Mouse (Mus musculus): ENCODE measurements around the gene Adamts3.

Adamts3 gene

GRCm38 (mm10) chr5:89883051-89883907, at the start of gene Adamts3:
TSS of gene Adamts3 (minus strand) at chr5:89883334.
- DNase-seq (ENCODE audit: low spot score): peak; percentile 48

GRCm38 (mm10) chr5:89931511-89931910, 48.4 kb upstream of the Adamts3 start:
- DNase-seq (ENCODE audit: low spot score): no peak

GRCm38 (mm10) chr5:89912359-89912758, 29.2 kb upstream of the Adamts3 start:
- DNase-seq (ENCODE audit: low spot score): no peak

DNA sequence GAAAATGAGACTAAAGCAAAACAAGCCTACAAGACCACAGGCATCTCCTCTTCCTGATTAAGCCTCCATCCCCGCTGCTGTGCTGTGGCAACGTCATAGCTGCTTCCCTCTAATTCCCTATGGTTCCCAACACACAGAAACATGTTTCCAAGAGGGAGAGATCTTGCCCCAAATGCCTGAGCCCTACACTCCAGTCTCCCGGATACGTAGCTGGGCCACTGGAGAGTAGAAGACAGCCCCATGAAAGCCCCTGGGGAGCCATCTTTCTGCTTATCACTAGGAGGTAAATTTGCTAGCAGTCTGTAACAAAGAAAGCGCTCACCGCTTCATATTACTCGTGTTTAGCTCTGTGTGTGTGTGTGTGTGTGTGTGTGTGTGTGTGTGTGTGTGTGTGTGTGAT, 28.8 kb upstream of the Adamts3 start:
- no peak for DNase-seq (ENCODE audit: low spot score)

GRCm38 (mm10) chr5:89911508-89911907, 28.4 kb upstream of the Adamts3 start:
- DNase-seq (ENCODE audit: low spot score): no peak

GRCm38 (mm10) chr5:89906884-89907431, 23.8 kb upstream of the Adamts3 start:
- DNase-seq (ENCODE audit: low spot score): no peak

- no peak for DNase-seq (ENCODE audit: low spot score)
These were observed 17.9 kb upstream of the Adamts3 start for GRCm38 (mm10) chr5:89901026-89901425.

DNA sequence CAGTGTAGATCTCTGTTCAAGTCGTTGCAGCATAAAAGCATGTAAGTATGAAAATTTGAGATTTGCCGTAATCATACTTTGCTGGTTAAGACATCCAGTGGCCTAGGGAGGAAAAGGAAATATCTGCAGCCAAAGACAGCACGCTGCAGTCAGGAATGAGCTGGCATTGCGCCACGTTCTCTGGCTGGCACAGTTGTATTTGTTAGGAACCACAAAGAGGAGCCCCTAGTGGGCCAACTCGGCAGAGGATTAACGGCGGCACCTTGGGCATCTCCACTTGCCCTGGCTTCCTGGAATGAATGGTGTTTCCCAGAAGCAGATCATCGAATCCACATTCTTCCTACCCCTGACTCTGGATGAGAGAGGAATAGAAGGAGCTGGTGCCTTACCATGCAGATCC, 14.4 kb upstream of the Adamts3 start:
- DNase-seq (ENCODE audit: low spot score): no peak

DNA sequence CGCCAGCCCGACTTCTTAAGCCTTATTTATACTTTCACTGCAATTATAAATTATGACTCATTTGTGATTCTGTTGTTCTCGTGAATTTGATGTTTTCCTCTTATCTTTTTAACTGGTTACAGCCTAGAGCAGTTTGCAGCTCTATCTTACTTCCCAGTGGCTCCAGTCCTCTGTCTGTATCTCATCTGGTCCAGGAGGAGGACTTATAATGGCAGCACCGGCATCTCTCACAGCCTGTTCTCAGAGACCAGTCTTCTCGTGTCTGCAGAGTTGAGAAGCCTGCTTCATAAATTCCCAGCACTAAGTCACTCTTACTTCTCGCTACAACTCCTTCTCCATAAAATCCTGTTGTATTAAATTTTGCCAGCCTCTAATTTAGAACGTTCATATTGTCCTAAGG, 12.4 kb upstream of the Adamts3 start:
- no peak for DNase-seq (ENCODE audit: low spot score)

- no peak for DNase-seq (ENCODE audit: low spot score)
These were observed 1.9 kb upstream of the Adamts3 start for GRCm38 (mm10) chr5:89884991-89885390.

- DNase-seq (ENCODE audit: low spot score): no peak
These were observed 722 bp upstream of the Adamts3 start for GRCm38 (mm10) chr5:89883908-89884204.

- DNase-seq (ENCODE audit: low spot score): peak; percentile 34
These were observed 921 bp downstream of the Adamts3 start for GRCm38 (mm10) chr5:89882091-89882734.

- DNase-seq (ENCODE audit: low spot score): no peak
These were observed 1.7 kb downstream of the Adamts3 start for GRCm38 (mm10) chr5:89881425-89881824.

DNA sequence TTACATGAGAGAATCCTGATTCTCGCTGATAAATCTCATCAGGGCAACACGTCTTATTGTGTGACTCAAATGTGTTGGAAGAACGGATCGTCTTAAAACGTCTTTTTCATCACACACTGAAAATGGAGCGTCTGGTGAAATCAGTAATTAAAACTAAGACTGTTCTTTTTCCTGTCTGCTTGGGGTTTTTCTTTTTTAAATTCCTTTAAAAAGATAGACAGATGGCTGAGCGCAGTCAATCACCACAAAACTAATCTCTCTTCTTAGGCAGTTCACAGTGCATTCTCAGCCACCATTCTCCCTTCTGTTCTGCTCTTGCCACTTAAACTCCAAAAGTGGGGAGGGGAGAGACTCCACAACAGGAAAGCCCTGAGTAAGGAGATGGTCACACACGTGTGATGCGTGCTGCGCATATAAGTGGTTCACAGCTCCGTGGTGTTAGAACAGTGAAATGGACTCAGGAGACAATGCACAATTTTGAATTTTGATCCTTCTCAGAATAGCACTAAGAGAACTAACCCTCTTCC, 4.2 kb downstream of the Adamts3 start:
- no peak for DNase-seq (ENCODE audit: low spot score)

DNA sequence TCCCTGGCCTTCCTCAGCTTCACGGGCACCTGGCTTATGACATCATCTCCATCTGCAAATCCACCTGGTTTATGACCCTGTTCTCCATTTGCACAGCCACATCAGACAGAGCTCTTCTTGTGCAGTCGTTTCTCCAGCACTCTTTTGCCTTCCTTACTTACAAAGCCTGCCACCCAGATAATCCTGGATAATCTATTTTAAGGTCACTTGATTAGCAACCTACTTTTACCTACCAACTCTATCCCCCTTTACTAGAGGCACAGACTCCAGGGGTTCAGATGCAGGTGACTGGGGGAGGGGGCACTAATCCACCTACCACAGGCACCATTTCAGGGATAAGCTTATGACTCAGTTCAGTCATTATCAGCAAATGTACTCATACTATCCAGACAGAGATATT, 10.5 kb downstream of the Adamts3 start:
- DNase-seq (ENCODE audit: low spot score): no peak

DNA sequence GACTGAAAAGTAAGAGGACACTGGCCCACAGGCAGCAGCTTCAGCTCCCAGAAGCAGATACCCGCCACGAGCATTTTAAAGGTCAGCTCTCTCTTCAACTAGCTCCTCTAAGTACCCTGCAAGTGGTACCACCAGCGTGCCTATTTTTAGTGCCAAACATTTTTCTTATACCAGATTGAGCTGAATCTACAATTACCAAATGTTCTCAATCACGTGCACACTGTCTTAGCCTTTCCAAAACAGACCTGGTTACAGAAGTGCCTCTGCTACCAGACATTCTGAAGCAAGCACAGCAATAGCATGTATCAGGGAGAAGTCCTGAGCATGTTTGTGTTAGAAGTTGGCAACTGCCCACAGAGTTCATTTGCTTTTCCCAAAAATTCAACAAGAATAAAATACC, 23.5 kb downstream of the Adamts3 start:
- DNase-seq (ENCODE audit: low spot score): no peak

DNA sequence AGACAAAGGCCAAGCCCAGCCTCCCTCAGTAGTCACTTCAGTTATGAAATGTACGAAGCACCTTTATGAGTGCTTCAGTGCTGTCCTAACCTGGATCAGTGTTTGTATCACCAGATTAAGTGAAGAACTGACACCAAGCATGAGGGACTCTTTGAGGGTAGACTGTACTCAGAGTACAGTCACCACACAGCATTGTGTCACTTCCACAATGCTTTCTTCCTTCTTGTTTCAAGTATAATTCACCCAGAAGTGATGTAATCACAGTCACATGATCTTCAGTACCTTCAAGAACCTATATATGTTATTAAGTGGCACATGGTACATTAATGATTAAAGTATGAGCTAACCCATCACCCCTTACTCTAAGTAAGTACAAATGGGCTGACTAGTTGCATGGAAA, 24.3 kb downstream of the Adamts3 start:
- DNase-seq (ENCODE audit: low spot score): no peak

GRCm38 (mm10) chr5:89846551-89846950, 36.6 kb downstream of the Adamts3 start:
- DNase-seq (ENCODE audit: low spot score): no peak

- DNase-seq (ENCODE audit: low spot score): peak; percentile 11
These were observed 38.8 kb downstream of the Adamts3 start for GRCm38 (mm10) chr5:89844354-89844753.

- DNase-seq (ENCODE audit: low spot score): no peak
These were observed 39.7 kb downstream of the Adamts3 start for GRCm38 (mm10) chr5:89843478-89843877.

DNA sequence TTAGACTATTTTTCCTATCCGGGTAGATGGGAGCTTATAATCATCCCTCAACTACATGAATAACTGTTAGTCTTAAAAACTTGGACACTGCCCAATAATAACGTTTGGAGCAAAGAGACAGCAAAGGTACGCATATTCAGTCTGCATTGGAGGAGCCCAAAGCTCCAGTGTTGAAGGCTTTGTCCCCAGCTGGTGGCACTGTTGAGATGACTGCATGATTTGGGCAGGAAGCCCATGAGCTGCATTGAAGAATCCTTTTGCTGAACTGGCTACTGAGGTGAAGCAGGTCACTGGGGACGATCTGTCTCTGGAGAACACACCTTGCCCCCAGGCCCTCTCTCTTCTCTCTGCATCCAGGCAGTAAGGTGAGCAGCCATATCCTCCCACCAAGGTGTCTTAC, 43.5 kb downstream of the Adamts3 start:
- DNase-seq (ENCODE audit: low spot score): no peak

- no peak for DNase-seq (ENCODE audit: low spot score)
These were observed 62.0 kb downstream of the Adamts3 start for GRCm38 (mm10) chr5:89821175-89821574.

DNA sequence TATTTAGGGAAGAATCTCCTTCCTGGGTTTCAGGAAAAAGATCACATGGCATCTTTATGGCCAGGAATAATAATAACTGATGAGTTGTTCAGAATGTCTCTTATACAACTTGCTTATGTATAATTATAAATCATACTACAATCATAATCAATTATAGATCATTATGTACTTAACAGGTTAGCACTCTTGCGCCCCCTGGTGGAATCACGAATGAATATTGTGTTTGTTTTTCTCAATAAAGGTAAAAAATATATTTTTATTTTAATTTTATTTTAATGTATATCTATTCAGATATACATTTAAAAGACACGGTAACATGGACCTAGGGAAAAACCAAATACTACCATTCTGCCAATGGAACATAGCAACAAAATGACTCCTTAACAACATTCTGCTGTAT, 63.6 kb downstream of the Adamts3 start:
- DNase-seq (ENCODE audit: low spot score): no peak

Measured in testis, postnatal 14 days (tissue).